Mouse (Mus musculus) liver, adult 2 months (tissue): ENCODE measurements around the gene Vwa8. TPM values are rescaled to one million over a fixed set of nuclear protein-coding genes. Genes with fewer than 3 reads are reported as not detected.

Experiments
- DNase-seq: peaks from one replicate; pipeline ENCODE4 v3.0.0-alpha.2; 2011; ENCODE audit warnings: low read depth, low spot score; ENCODE audit errors: extremely low read depth
- H3K27ac ChIP-seq: fragments of 200-500 bp; replicated peaks from 2 replicates; pipeline ENCODE4 v1.5.1; 2012; ENCODE audit warnings: low read depth, mild to moderate bottlenecking, control low read depth, inconsistent platforms, low read length; ENCODE audit not compliant: insufficient read depth
- H3K27me3 ChIP-seq: fragments of 200-500 bp; 2 replicates; pipeline ENCODE4 v1.6.1; 2012; ENCODE audit warnings: mild to moderate bottlenecking, moderate library complexity, low read length, inconsistent platforms; ENCODE audit not compliant: control insufficient read depth, insufficient read depth
- H3K36me3 ChIP-seq: fragments of 200-500 bp; 2 replicates; pipeline ENCODE4 v1.6.1; 2012; ENCODE audit warnings: low read length, inconsistent platforms; ENCODE audit not compliant: control insufficient read depth, insufficient read depth
- H3K4me1 ChIP-seq: fragments of 200-500 bp; 2 replicates; pipeline ENCODE4 v1.6.1; 2011; ENCODE audit warnings: low read length; ENCODE audit not compliant: control insufficient read depth, insufficient read depth
- H3K4me3 ChIP-seq: fragments of 200-500 bp; 2 replicates; pipeline ENCODE4 v1.5.1; 2011; ENCODE audit warnings: low read depth, mild to moderate bottlenecking, control low read depth, low read length, moderate library complexity; ENCODE audit not compliant: insufficient read depth
- H3K79me2 ChIP-seq: fragments of 200-500 bp; 2 replicates; pipeline ENCODE4 v1.6.1; 2012; ENCODE audit warnings: inconsistent platforms, mild to moderate bottlenecking, low read length, moderate library complexity; ENCODE audit not compliant: control insufficient read depth, insufficient read depth
- H3K9ac ChIP-seq: fragments of 200-500 bp; 2 replicates; pipeline ENCODE4 v1.6.1; 2012; ENCODE audit warnings: low read depth, mild to moderate bottlenecking, control low read depth, inconsistent platforms, low read length
- CTCF ChIP-seq: fragments of 200-500 bp; IDR thresholded peaks from 2 replicates; pipeline ENCODE4 v1.5.1; 2011; ENCODE audit warnings: low read depth, low read length, control low read depth
- POLR2A ChIP-seq: fragments of 200-500 bp; IDR thresholded peaks from 2 replicates; pipeline ENCODE4 v1.6.1; 2011; ENCODE audit warnings: low read length, control low read depth; ENCODE audit not compliant: insufficient read depth; ENCODE audit errors: extremely low read depth
- WGBS: fragments of 180-500 bp; shearing (Covaris S2); methylation state at CpG from one replicate; pipeline ENCODE4 v1.1.7; 2018; 5-methylcytosine and 5-hydroxymethylcytosine counted together
- polyA plus RNA-seq: library from polyadenylated mRNA; depleted of rRNA; stranded (reverse); fragments of >200 nt; gene quantifications from 2 replicates; pipeline ENCODE4 v1.2.3, GENCODE M21; 2012
- total RNA-seq: library from RNA; depleted of rRNA; stranded (reverse); fragments of >200 nt; gene quantifications from 2 replicates; pipeline ENCODE4 v1.2.3, GENCODE M21; 2014

The Vwa8 gene
- total and polyA plus RNA-seq, 2 experiments = 44.0 to 106 TPM

GRCm38 (mm10) chr14:78970621-78971020 lies 121.8 kb downstream of the Vwa8 start:
- Histone ChIP-seq H3K4me3 (no peak overlapping the region), H3K9ac (no peak overlapping the region), H3K27ac (no peak overlapping the region), H3K27me3 (no peaks in the 10 kb centered on the region), H3K79me2 (no peaks in the 10 kb centered on the region), H3K4me1 (no peaks in the 10 kb centered on the region), H3K36me3 (peaks cover 29% of the 10 kb centered on the region)
- WGBS = 98% methylated on average over 10 of the region's 10 CpGs
- DNase-seq = no peak
- TF ChIP-seq POLR2A = no peak

DNA sequence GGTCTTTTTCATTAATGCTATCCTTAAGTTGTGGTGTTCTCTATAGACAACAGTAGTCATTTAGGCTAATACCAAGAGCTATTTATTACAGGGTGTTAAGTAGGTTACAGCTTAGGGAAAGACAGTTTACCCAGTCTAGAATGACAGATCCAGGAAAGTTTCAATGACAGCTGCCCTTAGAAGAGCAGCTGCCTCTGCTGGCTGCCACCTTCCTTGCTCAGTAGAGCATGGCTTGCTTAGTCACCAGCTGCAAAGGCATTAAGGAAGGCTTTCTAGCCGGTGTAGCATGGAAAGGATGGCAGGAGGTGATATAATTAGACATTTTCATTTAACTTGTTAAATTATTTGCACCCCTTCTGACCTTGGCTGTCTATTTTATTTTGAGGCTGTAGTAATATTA lies 123.6 kb downstream of the Vwa8 start:
- 76% methylated on average over 1 of the region's 1 CpGs for WGBS

GRCm38 (mm10) chr14:78983104-78983503 lies 134.3 kb downstream of the Vwa8 start:
- no peak for DNase-seq
- Histone ChIP-seq H3K9ac (no peak overlapping the region), H3K27ac (no peak overlapping the region), H3K27me3 (no peaks in the 10 kb centered on the region), H3K4me1 (no peaks in the 10 kb centered on the region), H3K36me3 (peaks cover 40% of the 10 kb centered on the region), H3K79me2 (no peaks in the 10 kb centered on the region), H3K4me3 (no peak overlapping the region)
- WGBS = 92% methylated on average over 2 of the region's 2 CpGs
- TF ChIP-seq POLR2A = no peak
- TF ChIP-seq CTCF = no peak

More for the DNA sequence above, 123.6 kb downstream of the Vwa8 start:
- no peak overlapping the region for H3K9ac ChIP-seq
- H3K27ac ChIP-seq = no peak overlapping the region
- no peak overlapping the region for H3K4me3 ChIP-seq
- no peak for DNase-seq
- peaks cover 26% of the 10 kb centered on the region; the same call in 1 of the 2 replicates for H3K36me3 ChIP-seq
- H3K4me1 ChIP-seq = no peaks in the 10 kb centered on the region
- no peak for TF ChIP-seq CTCF
- no peak for TF ChIP-seq POLR2A
- H3K79me2 ChIP-seq = no peaks in the 10 kb centered on the region
- no peaks in the 10 kb centered on the region for H3K27me3 ChIP-seq

DNA sequence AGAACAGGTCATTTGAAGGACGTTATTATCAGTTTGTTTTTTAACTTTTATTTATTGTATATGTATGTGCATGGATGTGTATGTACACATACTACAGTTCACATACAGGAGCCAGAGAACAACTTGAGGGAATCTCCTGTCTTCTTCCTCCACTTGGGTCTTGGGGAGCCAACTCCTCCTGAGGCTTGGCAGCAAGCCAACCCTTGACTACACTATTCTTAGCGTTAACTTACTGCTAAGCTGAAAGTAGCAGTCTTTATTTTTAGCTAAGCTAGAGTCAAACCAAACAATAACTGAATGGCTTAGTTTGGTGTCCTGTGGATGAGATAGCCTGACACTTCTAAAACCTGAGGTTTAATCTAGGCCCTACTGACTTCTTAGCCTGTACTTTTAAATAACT lies 135.4 kb downstream of the Vwa8 start:
- Histone ChIP-seq H3K27ac (no peak overlapping the region), H3K4me1 (no peaks in the 10 kb centered on the region), H3K9ac (no peak overlapping the region), H3K79me2 (no peaks in the 10 kb centered on the region), H3K4me3 (no peak overlapping the region), H3K27me3 (no peaks in the 10 kb centered on the region), H3K36me3 (peaks cover 39% of the 10 kb centered on the region)
- 63% methylated on average over 2 of the region's 2 CpGs for WGBS
- TF ChIP-seq CTCF = no peak
- TF ChIP-seq POLR2A = no peak
- no peak for DNase-seq

DNA sequence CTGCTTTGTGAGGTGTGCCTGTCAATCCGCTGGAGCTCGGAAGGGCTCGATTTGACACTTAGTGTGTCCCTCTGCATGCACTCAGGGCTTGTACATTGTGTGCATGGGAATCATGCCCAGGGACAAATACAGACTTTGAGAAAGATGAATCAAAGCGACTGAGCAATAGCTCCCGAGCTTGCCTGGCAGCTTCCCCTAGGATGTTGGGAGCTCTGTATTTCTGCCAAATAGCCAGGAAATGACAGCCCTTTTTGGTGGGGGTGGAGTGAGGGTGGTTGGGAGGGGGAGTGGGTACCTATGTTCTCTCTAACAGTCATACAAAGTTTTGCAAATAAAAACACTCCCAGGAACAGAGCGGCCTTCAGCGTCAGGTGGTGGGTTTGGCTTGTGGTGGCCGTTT lies 138.7 kb downstream of the Vwa8 start:
- H3K27ac ChIP-seq = no peak overlapping the region
- no peaks in the 10 kb centered on the region for H3K79me2 ChIP-seq
- no peaks in the 10 kb centered on the region for H3K4me1 ChIP-seq
- no peak overlapping the region for H3K4me3 ChIP-seq
- TF ChIP-seq POLR2A = no peak
- no peak for TF ChIP-seq CTCF
- H3K9ac ChIP-seq = no peak overlapping the region
- no peaks in the 10 kb centered on the region for H3K27me3 ChIP-seq
- peaks cover 59% of the 10 kb centered on the region for H3K36me3 ChIP-seq
- peak; percentile 19 for DNase-seq
- WGBS = 59% methylated on average over 8 of the region's 8 CpGs

DNA sequence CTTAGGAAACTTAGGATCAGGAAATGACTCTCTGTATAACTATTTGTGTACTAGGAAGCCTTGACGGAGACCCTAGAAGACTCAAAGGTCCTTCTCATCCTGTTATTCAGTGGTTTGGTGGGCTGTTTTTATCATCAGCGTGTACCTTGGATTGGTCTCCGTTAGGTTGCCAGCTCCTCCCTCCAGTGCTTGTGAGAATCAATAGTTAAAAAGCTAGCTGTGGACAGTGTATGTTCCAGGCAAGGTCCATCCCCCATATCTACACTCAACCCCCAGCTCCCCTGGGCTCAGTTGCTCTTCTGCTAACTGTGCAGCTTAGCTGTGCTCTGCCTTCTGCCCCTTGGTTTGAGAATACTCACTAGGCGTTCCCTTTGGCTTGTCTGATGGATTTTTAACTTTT lies 143.6 kb downstream of the Vwa8 start:
- TF ChIP-seq POLR2A = no peak
- TF ChIP-seq CTCF = no peak
- Histone ChIP-seq H3K4me3 (no peak overlapping the region), H3K4me1 (no peaks in the 10 kb centered on the region), H3K79me2 (no peaks in the 10 kb centered on the region), H3K27ac (no peak overlapping the region), H3K9ac (no peak overlapping the region), H3K27me3 (no peaks in the 10 kb centered on the region), H3K36me3 (peaks cover 61% of the 10 kb centered on the region; the same call in 1 of the 2 replicates)
- WGBS = 72% methylated on average over 4 of the region's 4 CpGs
- DNase-seq = no peak
